Mouse (Mus musculus) forebrain, embryonic 11.5 days (tissue): ENCODE data around the gene Zfp280b. TPM values are rescaled to one million over a fixed set of nuclear protein-coding genes. Genes with fewer than 3 reads are reported as not detected.
"Not testable (repeated sequence)": the region's sequence is repeated elsewhere in the genome, so short reads cannot be mapped to it uniquely, and the experiment has no call there.

Experiments used
- ATAC-seq: fragments of 200-750 bp; cut with Nextera tagmentation; replicated peaks from 2 replicates; pipeline ENCODE4 v1.8.0; 2017; ENCODE audit warnings: moderate TSS enrichment; ENCODE audit not compliant: low FRiP score
- DNase-seq: peaks from one replicate; pipeline ENCODE4 v3.0.0-alpha.2; 2017; ENCODE audit warnings: low spot score
- H3K27ac ChIP-seq: fragments of 300-500 bp; sonication (generic); 2 replicates; pipeline ENCODE4 v1.5.1; 2014; ENCODE audit warnings: low read depth, low read length
- H3K27me3 ChIP-seq: fragments of 300-500 bp; sonication (generic); 2 replicates; pipeline ENCODE4 v1.6.1; 2014; ENCODE audit warnings: mild to moderate bottlenecking, low read length, mixed read lengths; ENCODE audit not compliant: control insufficient read depth, insufficient read depth
- H3K36me3 ChIP-seq: fragments of 300-500 bp; sonication (generic); 2 replicates; pipeline ENCODE4 v1.6.1; 2014; ENCODE audit warnings: mild to moderate bottlenecking, low read length, moderate library complexity, mixed read lengths; ENCODE audit not compliant: control insufficient read depth, insufficient read depth
- H3K4me1 ChIP-seq: fragments of 300-500 bp; sonication (generic); replicated peaks from 2 replicates; pipeline ENCODE4 v1.6.1; 2014; ENCODE audit warnings: low read length, mixed read lengths; ENCODE audit not compliant: control insufficient read depth, insufficient read depth
- H3K4me2 ChIP-seq: fragments of 300-500 bp; sonication (generic); 2 replicates; pipeline ENCODE4 v1.6.1; 2014; ENCODE audit warnings: low read depth, mild to moderate bottlenecking, low read length, moderate library complexity, mixed read lengths; ENCODE audit not compliant: severe bottlenecking
- H3K4me3 ChIP-seq: fragments of 300-500 bp; sonication (generic); 2 replicates; pipeline ENCODE4 v1.5.1; 2014; ENCODE audit warnings: low read depth, low read length
- H3K9ac ChIP-seq: fragments of 300-500 bp; sonication (generic); 2 replicates; pipeline ENCODE4 v1.6.1; 2014; ENCODE audit warnings: low read length
- H3K9me3 ChIP-seq: fragments of 300-500 bp; sonication (generic); 2 replicates; pipeline ENCODE4 v1.6.1; 2016; ENCODE audit warnings: low read length, mixed read lengths; ENCODE audit not compliant: control insufficient read depth
- WGBS: fragments of 180-500 bp; shearing (Covaris S2); extraction: QIAGEN DNeasy Blood & Tissue Kit; methylation state at CpG from one replicate; pipeline ENCODE4 v1.1.7; 2014; 5-methylcytosine and 5-hydroxymethylcytosine counted together
- microRNA-seq: library from miRNA; unstranded; fragments of <30 nt; microRNA quantifications from one replicate; pipeline ENCODE4, GENCODE M21; 2016; ENCODE audit not compliant: insufficient number of aligned reads
- polyA plus RNA-seq: library from polyadenylated mRNA; unstranded; fragments of >200 nt; fragmentation: Nextera tagmentation; extraction: Ambion mirVana; gene quantifications from 2 replicates; pipeline ENCODE4 v1.2.1, GENCODE M21; 2014

The Zfp280b gene
- polyA plus RNA-seq, 1 experiment from 2014 or later: 33.9 TPM

GRCm38 (mm10) chr10:76067674-76068613, 35.5 kb downstream of the Zfp280b start:
- Histone ChIP-seq H3K4me3 (no peak overlapping the region), H3K9me3 (no peaks in the 10 kb centered on the region), H3K27me3 (no peaks in the 10 kb centered on the region), H3K27ac (no peak overlapping the region), H3K4me2 (no peak overlapping the region), H3K9ac (no peak overlapping the region), H3K36me3 (no peaks in the 10 kb centered on the region), H3K4me1 (no peaks in the 10 kb centered on the region)
- ATAC-seq (no peak), DNase-seq (no peak)
- WGBS: 28% methylated on average over 12 of the region's 12 CpGs

GRCm38 (mm10) chr10:76072080-76072479, 39.6 kb downstream of the Zfp280b start:
- H3K4me3 ChIP-seq, H3K27me3 ChIP-seq, H3K36me3 ChIP-seq, H3K4me2 ChIP-seq, H3K9me3 ChIP-seq, H3K4me1 ChIP-seq, ATAC-seq, H3K9ac ChIP-seq, H3K27ac ChIP-seq, DNase-seq: not testable (repeated sequence)
- 95% methylated on average over 5 of the region's 5 CpGs for WGBS

GRCm38 (mm10) chr10:76077008-76077407, 44.6 kb downstream of the Zfp280b start:
- ATAC-seq, H3K9me3 ChIP-seq, H3K27me3 ChIP-seq, H3K9ac ChIP-seq, DNase-seq, H3K4me1 ChIP-seq, H3K27ac ChIP-seq, H3K36me3 ChIP-seq, H3K4me2 ChIP-seq, H3K4me3 ChIP-seq: not testable (repeated sequence)
- 92% methylated on average over 2 of the region's 2 CpGs for WGBS

Small RNAs within 50 kb of the gene (microRNA-seq; reads per million reads assigned to microRNA genes)
- not detected for gene Mir6409

Other genes with a start within 250 kb of the Zfp280b start
- 4.6 and 5.2 TPM in 2 replicates for gene Gstt1, start 234.1 kb upstream of the Zfp280b start, polyA plus RNA-seq
- gene Gstt4, start 210.1 kb upstream of the Zfp280b start, polyA plus RNA-seq: not detected in 2 replicates
- gene Gstt2, start 195.2 kb upstream of the Zfp280b start, polyA plus RNA-seq: 6.9 and 8.8 TPM in 2 replicates
- 2,277 and 2,481 TPM in 2 replicates for gene Mif, start 172.4 kb upstream of the Zfp280b start, polyA plus RNA-seq
- 2.3 and 3.4 TPM in 2 replicates for gene Derl3, start 139.2 kb upstream of the Zfp280b start, polyA plus RNA-seq
- 295 TPM in 2 replicates for gene Smarcb1, start 111.0 kb upstream of the Zfp280b start, polyA plus RNA-seq
- 6.6 and 7.4 TPM in 2 replicates for gene Chchd10, start 99.5 kb upstream of the Zfp280b start, polyA plus RNA-seq
- 25.1 and 30.0 TPM in 2 replicates for gene Mmp11, start 96.2 kb upstream of the Zfp280b start, polyA plus RNA-seq
- gene Gm867, start 92.0 kb upstream of the Zfp280b start, polyA plus RNA-seq: 0.39 and 0.52 TPM in 2 replicates
- 0.76 and 0.79 TPM in 2 replicates for gene Vpreb3, start 89.6 kb upstream of the Zfp280b start, polyA plus RNA-seq
- not detected in 2 replicates for gene Gm5134, start 78.1 kb upstream of the Zfp280b start, polyA plus RNA-seq
- gene Slc5a4b, start 78.3 kb downstream of the Zfp280b start, polyA plus RNA-seq: not detected in 2 replicates
- gene Slc5a4a, start 114.8 kb downstream of the Zfp280b start, polyA plus RNA-seq: not detected in 2 replicates
- 83.9 and 99.6 TPM in 2 replicates for gene Prmt2, start 205.2 kb downstream of the Zfp280b start, polyA plus RNA-seq
- gene S100b, start 221.2 kb downstream of the Zfp280b start, polyA plus RNA-seq: 0.12 TPM in 1 of 2 replicates, not detected in the other